Mouse (Mus musculus): Measurements from ENCODE around the gene Lhfpl2. TPM values are rescaled to one million over a fixed set of nuclear protein-coding genes. Genes with fewer than 3 reads are reported as not detected.

Lhfpl2 gene
- polyA plus RNA-seq, 1 experiment from 2014 or later: 4.3 TPM

DNA sequence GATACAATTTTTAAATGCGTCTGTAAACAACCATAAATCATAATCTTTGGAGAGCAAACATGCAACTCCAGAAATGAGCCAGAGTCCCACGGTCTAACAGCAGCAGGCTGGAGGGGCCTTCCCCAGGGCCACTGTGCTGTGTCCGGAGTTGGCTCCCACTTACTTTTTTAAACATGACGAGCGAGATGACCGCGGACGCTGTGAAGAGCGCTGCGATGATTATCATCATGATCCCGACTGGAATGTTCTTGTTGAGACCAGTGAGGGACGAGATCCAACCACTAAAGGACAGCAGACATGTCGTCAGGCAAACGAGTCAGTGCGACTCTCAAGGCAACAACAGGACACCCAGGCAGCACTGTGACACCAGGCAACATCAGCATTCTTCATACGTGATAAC, 150.4 kb downstream of the Lhfpl2 start:
- peaks cover 20% of the 10 kb centered on the region for H3K36me3 ChIP-seq (replicated peaks; ENCODE audit: insufficient read depth, low read length)
- H3K9ac ChIP-seq (replicated peaks): no peak overlapping the region
- no peaks in the 10 kb centered on the region for H3K4me1 ChIP-seq (ENCODE audit: insufficient read depth)
- no peak overlapping the region for H3K4me2 ChIP-seq (ENCODE audit: low read depth, low read length)
- no peak overlapping the region for H3K4me3 ChIP-seq (ENCODE audit: low read depth, low read length)
- H3K9me3 ChIP-seq (ENCODE audit: low read length): no peaks in the 10 kb centered on the region
- no peak for TF ChIP-seq EP300 (IDR thresholded peaks at IDR 0.05; ENCODE audit: low read depth)
- no peak for TF ChIP-seq CTCF (IDR thresholded peaks at IDR 0.05; ENCODE audit: low read depth)
- ATAC-seq: no peak
- 88% methylated on average over 16 of the region's 16 CpGs for WGBS (ENCODE audit: insufficient replicate concordance)
- no peak overlapping the region for H3K27ac ChIP-seq (ENCODE audit: low read depth)
- no peak for DNase-seq
- H3K27me3 ChIP-seq (ENCODE audit: insufficient read depth, low read length): no peaks in the 10 kb centered on the region

DNA sequence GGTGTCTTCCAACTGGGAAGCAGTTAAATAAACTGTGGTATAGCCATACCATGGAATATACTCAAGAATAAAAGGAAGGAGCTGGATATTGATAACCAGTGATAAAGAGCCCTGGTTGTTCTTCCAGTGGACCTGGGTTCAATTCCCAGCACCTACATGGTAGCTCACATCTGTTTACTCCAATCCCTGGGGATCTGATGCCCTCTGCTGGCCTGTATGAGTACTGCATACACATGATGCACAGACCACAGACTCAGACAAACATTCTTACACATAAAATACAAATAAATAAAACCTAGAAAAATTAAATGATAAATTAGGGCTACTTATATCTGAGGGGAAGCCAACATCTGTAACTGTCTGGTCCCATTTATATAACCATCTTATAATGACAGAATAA, 151.3 kb downstream of the Lhfpl2 start:
- DNase-seq (no peak), ATAC-seq (no peak)
- H3K27me3 ChIP-seq (ENCODE audit: insufficient read depth, low read length): no peaks in the 10 kb centered on the region
- H3K9me3 ChIP-seq (ENCODE audit: low read length): no peaks in the 10 kb centered on the region
- TF ChIP-seq EP300 (IDR thresholded peaks at IDR 0.05; ENCODE audit: low read depth) (no peak), CTCF (IDR thresholded peaks at IDR 0.05; ENCODE audit: low read depth) (peak; percentile 71)
- no peaks in the 10 kb centered on the region for H3K4me1 ChIP-seq (ENCODE audit: insufficient read depth)
- no peak overlapping the region for H3K4me2 ChIP-seq (ENCODE audit: low read depth, low read length)
- H3K27ac ChIP-seq (ENCODE audit: low read depth): no peak overlapping the region
- H3K9ac ChIP-seq (replicated peaks): no peak overlapping the region
- H3K36me3 ChIP-seq (replicated peaks; ENCODE audit: insufficient read depth, low read length): peaks cover 20% of the 10 kb centered on the region
- no peak overlapping the region for H3K4me3 ChIP-seq (ENCODE audit: low read depth, low read length)

DNA sequence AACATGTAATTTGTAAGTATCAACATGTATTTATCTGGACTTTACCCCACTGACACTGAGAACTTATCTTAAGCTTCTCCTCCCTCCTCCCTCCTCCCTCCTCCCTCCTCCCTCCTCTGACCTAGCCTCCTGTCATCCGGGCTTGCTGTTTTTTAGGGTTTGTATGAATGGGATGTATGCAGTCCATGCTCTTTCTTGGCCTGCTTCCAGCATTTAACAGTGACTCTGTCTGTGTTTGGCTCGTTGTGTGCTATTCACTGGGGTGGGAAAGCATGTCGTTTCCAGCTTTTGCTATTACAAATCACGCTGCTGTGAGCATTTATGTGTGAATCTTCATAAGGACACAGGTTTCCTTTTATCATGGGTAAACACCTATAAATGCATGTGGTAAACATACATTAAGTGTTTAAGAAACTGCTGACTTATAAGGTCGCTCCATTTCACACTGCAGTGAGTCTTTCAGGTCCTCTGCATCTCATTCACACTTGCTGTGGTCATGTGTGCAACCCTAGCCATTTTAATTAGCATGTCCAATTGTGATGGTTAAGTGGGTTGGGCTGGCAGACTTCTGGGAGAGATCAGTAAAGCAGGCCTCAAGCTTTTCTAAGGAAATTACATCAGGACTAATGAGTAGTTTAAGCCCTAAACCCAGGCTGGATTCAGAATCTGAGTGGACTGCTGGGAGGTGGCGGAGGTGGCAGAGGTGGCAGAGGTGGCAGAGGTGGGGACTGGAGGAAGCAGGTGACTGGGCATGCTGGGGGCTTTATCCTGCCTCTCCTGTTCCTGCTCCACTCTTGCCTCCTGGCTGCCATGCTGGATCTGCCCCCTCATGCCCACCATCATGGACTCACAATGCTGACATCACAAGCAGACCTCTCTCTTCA, 153.9 kb downstream of the Lhfpl2 start:
- no peaks in the 10 kb centered on the region for H3K4me1 ChIP-seq (ENCODE audit: insufficient read depth)
- no peak overlapping the region for H3K4me2 ChIP-seq (ENCODE audit: low read depth, low read length)
- H3K27ac ChIP-seq (ENCODE audit: low read depth): no peak overlapping the region
- DNase-seq (no peak), ATAC-seq (no peak)
- H3K36me3 ChIP-seq (replicated peaks; ENCODE audit: insufficient read depth, low read length): peaks cover 24% of the 10 kb centered on the region
- H3K4me3 ChIP-seq (ENCODE audit: low read depth, low read length): no peak overlapping the region
- no peaks in the 10 kb centered on the region for H3K9me3 ChIP-seq (ENCODE audit: low read length)
- no peaks in the 10 kb centered on the region for H3K27me3 ChIP-seq (ENCODE audit: insufficient read depth, low read length)
- WGBS (ENCODE audit: insufficient replicate concordance): 69% methylated on average over 6 of the region's 6 CpGs
- no peak overlapping the region for H3K9ac ChIP-seq (replicated peaks)
- TF ChIP-seq CTCF (IDR thresholded peaks at IDR 0.05; ENCODE audit: low read depth): no peak
- TF ChIP-seq EP300 (IDR thresholded peaks at IDR 0.05; ENCODE audit: low read depth): no peak

DNA sequence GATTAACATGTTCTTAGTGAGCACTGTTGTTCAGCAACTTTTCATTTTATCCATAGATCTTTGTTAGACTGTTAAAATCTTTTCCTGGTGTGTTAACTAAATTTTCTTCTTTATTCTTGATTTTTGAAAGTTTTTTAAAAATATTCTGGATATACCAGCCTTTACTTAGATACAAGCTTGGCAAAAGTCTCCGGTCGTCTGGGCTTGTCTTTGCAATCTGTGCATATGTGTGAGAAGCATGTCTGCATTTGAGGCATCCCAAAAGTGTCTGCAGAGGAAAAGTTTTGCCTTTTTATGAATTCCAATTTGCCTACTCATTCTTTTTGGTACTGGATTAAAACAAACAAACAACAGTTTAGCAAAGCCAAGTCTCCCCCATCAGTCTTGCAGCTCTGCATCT, 154.6 kb downstream of the Lhfpl2 start:
- H3K9ac ChIP-seq (replicated peaks): no peak overlapping the region
- no peaks in the 10 kb centered on the region for H3K4me1 ChIP-seq (ENCODE audit: insufficient read depth)
- 89% methylated on average over 2 of the region's 2 CpGs for WGBS (ENCODE audit: insufficient replicate concordance)
- H3K4me3 ChIP-seq (ENCODE audit: low read depth, low read length): no peak overlapping the region
- no peak for ATAC-seq
- peaks cover 20% of the 10 kb centered on the region for H3K36me3 ChIP-seq (replicated peaks; ENCODE audit: insufficient read depth, low read length)
- H3K27me3 ChIP-seq (ENCODE audit: insufficient read depth, low read length): no peaks in the 10 kb centered on the region
- no peak for DNase-seq
- H3K9me3 ChIP-seq (ENCODE audit: low read length): no peaks in the 10 kb centered on the region
- no peak overlapping the region for H3K27ac ChIP-seq (ENCODE audit: low read depth)
- H3K4me2 ChIP-seq (ENCODE audit: low read depth, low read length): no peak overlapping the region
- TF ChIP-seq CTCF (IDR thresholded peaks at IDR 0.05; ENCODE audit: low read depth) (no peak), EP300 (IDR thresholded peaks at IDR 0.05; ENCODE audit: low read depth) (no peak)

DNA sequence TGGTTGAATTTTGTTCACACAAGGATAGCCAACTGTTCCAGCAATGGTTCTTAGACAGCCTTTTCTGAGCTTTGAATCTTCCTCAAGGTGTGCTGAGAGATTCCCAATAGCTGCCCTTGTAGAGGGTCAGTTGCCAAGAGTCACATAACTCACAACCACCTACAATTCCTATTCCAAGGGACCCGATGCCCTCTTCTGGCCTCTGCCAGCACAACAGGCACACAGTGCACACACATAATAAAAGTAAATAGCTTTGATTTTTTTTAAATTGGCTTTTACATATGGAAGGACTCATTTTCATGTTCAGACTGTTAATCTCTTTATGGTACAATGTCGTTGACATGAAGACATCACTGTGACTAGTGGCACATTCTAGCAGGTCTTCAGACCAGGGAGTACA, 155.1 kb downstream of the Lhfpl2 start:
- H3K9me3 ChIP-seq (ENCODE audit: low read length): no peaks in the 10 kb centered on the region
- ATAC-seq: no peak
- no peak for DNase-seq
- no peak overlapping the region for H3K4me2 ChIP-seq (ENCODE audit: low read depth, low read length)
- H3K27me3 ChIP-seq (ENCODE audit: insufficient read depth, low read length): no peaks in the 10 kb centered on the region
- no peak overlapping the region for H3K27ac ChIP-seq (ENCODE audit: low read depth)
- peak; percentile 37 for TF ChIP-seq CTCF (IDR thresholded peaks at IDR 0.05; ENCODE audit: low read depth)
- no peak for TF ChIP-seq EP300 (IDR thresholded peaks at IDR 0.05; ENCODE audit: low read depth)
- no peak overlapping the region for H3K9ac ChIP-seq (replicated peaks)
- no peak overlapping the region for H3K4me3 ChIP-seq (ENCODE audit: low read depth, low read length)
- no peaks in the 10 kb centered on the region for H3K4me1 ChIP-seq (ENCODE audit: insufficient read depth)
- peaks cover 20% of the 10 kb centered on the region for H3K36me3 ChIP-seq (replicated peaks; ENCODE audit: insufficient read depth, low read length)
- WGBS (ENCODE audit: insufficient replicate concordance): 82% methylated on average over 2 of the region's 2 CpGs

DNA sequence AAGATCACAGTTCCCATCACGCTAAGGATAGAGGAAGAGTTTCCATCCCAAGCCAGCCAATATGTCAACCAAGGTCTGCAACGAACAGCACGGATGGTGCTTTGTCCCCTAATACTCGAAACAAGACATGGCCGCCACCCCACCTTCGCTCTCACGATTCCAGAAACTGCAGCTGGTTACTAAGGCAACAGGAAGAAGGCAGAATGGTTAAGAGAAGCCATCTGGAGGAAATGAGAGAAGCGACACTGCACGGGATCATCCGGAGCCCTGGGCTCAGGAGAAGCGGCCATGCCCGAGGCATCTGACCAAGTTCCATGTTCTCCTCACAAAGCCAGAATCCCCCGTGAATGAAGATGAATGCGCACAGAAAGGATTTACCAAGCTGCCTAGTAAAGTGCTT, 166.0 kb downstream of the Lhfpl2 start:
- no peak for DNase-seq
- peaks cover 15% of the 10 kb centered on the region for H3K36me3 ChIP-seq (replicated peaks; ENCODE audit: insufficient read depth, low read length)
- TF ChIP-seq EP300 (IDR thresholded peaks at IDR 0.05; ENCODE audit: low read depth) (no peak), CTCF (IDR thresholded peaks at IDR 0.05; ENCODE audit: low read depth) (no peak)
- H3K9me3 ChIP-seq (ENCODE audit: low read length): no peaks in the 10 kb centered on the region
- WGBS (ENCODE audit: insufficient replicate concordance): 87% methylated on average over 14 of the region's 14 CpGs
- no peak overlapping the region for H3K4me3 ChIP-seq (ENCODE audit: low read depth, low read length)
- no peaks in the 10 kb centered on the region for H3K27me3 ChIP-seq (ENCODE audit: insufficient read depth, low read length)
- no peak overlapping the region for H3K27ac ChIP-seq (ENCODE audit: low read depth)
- no peak overlapping the region for H3K4me2 ChIP-seq (ENCODE audit: low read depth, low read length)
- H3K9ac ChIP-seq (replicated peaks): no peak overlapping the region
- no peaks in the 10 kb centered on the region for H3K4me1 ChIP-seq (ENCODE audit: insufficient read depth)
- ATAC-seq: no peak
